Mouse (Mus musculus): ENCODE data around the gene Psg19. TPM values are rescaled to one million over a fixed set of nuclear protein-coding genes. Genes with fewer than 3 reads are reported as not detected.

Psg19 gene
- total and polyA plus RNA-seq, 3 experiments = not detected

GRCm38 (mm10) chr7:18828592-18828991 lies 30.3 kb upstream of the Psg19 start:
- H3K4me2 ChIP-seq (ENCODE audit: insufficient read depth, low read depth, poor library complexity, severe bottlenecking) = no peak overlapping the region
- H3K27ac ChIP-seq (ENCODE audit: insufficient read depth, low read depth) = no peak overlapping the region
- in situ Hi-C loops (cut with MboI; ENCODE audit: low pct_ligation_motif_present, low pct_unique_long_range_greater_than_20kb, low sequenced_read_pairs) (no loop called here), dilution Hi-C loops (cut with MboI; ENCODE audit: extremely low pct_ligation_motif_present, extremely low pct_unique_long_range_greater_than_20kb, low sequenced_read_pairs) (no loop called here)
- H3K4me1 ChIP-seq (ENCODE audit: control insufficient read depth in 1 of 2, insufficient read depth in 2 of 2) = no peaks in the 10 kb centered on the region
- DNase-seq (ENCODE audit: extremely low read depth) = peak; percentile 14
- no peak overlapping the region for H3K4me3 ChIP-seq (replicated peaks in 1 of 3; ENCODE audit: low read depth in 2 of 3, low read length in 2 of 3, poor library complexity in 1 of 3)
- H3K36me3 ChIP-seq (replicated peaks in 1 of 2; ENCODE audit: control insufficient read depth in 1 of 2, insufficient read depth in 1 of 2, low read length in 1 of 2) = no peaks in the 10 kb centered on the region
- H3K27me3 ChIP-seq (replicated peaks) = peaks cover 49% of the 10 kb centered on the region
- no peaks in the 10 kb centered on the region for H3K79me2 ChIP-seq (replicated peaks; ENCODE audit: control insufficient read depth, extremely low read depth, insufficient read depth, poor library complexity, severe bottlenecking)
- TF ChIP-seq ZKSCAN1 (IDR thresholded peaks at IDR 0.05; ENCODE audit: borderline replicate concordance, low read depth, low read length) = no peak
- TF ChIP-seq CTCF (conservative IDR thresholded peaks at IDR 0.05 in 1 of 2, IDR thresholded peaks at IDR 0.05 in 1 of 2; ENCODE audit: low read depth in 2 of 2, low read length in 2 of 2) = peak; percentile 18 to 49; a peak in 2 of 4 replicates
- peak; percentile 47; the same call in 1 of the 2 replicates for TF ChIP-seq ELF1 (IDR thresholded peaks at IDR 0.05; ENCODE audit: low read depth, low read length)
- H3K9me3 ChIP-seq (replicated peaks; ENCODE audit: low read length) = no peaks in the 10 kb centered on the region
- H3K9ac ChIP-seq (ENCODE audit: insufficient read depth, low read depth) = no peak overlapping the region

GRCm38 (mm10) chr7:18827792-18828546 lies 29.6 kb upstream of the Psg19 start:
- Histone ChIP-seq H3K4me3 (replicated peaks in 1 of 3; ENCODE audit: low read depth in 2 of 3, low read length in 2 of 3, poor library complexity in 1 of 3) (no peak overlapping the region), H3K4me1 (ENCODE audit: control insufficient read depth in 1 of 2, insufficient read depth in 2 of 2) (no peaks in the 10 kb centered on the region), H3K27me3 (replicated peaks) (peaks cover 51% of the 10 kb centered on the region), H3K79me2 (replicated peaks; ENCODE audit: control insufficient read depth, extremely low read depth, insufficient read depth, poor library complexity, severe bottlenecking) (no peaks in the 10 kb centered on the region), H3K9me3 (replicated peaks; ENCODE audit: low read length) (no peaks in the 10 kb centered on the region), H3K27ac (ENCODE audit: insufficient read depth, low read depth) (no peak overlapping the region), H3K4me2 (ENCODE audit: insufficient read depth, low read depth, poor library complexity, severe bottlenecking) (no peak overlapping the region), H3K36me3 (replicated peaks in 1 of 2; ENCODE audit: control insufficient read depth in 1 of 2, insufficient read depth in 1 of 2, low read length in 1 of 2) (no peaks in the 10 kb centered on the region), H3K9ac (ENCODE audit: insufficient read depth, low read depth) (no peak overlapping the region)
- dilution Hi-C loops (cut with MboI; ENCODE audit: extremely low pct_ligation_motif_present, extremely low pct_unique_long_range_greater_than_20kb, low sequenced_read_pairs) = no loop called here
- no peak for DNase-seq (ENCODE audit: extremely low read depth)
- in situ Hi-C loops (cut with MboI; ENCODE audit: low pct_ligation_motif_present, low pct_unique_long_range_greater_than_20kb, low sequenced_read_pairs) = no loop called here
- TF ChIP-seq BHLHE40 (IDR thresholded peaks at IDR 0.05; ENCODE audit: low read depth, low read length) (no peak), ZNF384 (IDR thresholded peaks at IDR 0.05; ENCODE audit: low read depth, low read length) (no peak), TBP (conservative IDR thresholded peaks at IDR 0.05; ENCODE audit: low read depth, low read length) (no peak), UBTF (IDR thresholded peaks at IDR 0.05; ENCODE audit: low read depth, low read length) (no peak)

- Histone ChIP-seq H3K4me3 (replicated peaks in 1 of 3; ENCODE audit: low read depth in 2 of 3, low read length in 2 of 3, poor library complexity in 1 of 3) (no peak within 1 kb of the TSS), H3K4me2 (ENCODE audit: insufficient read depth, low read depth, poor library complexity, severe bottlenecking) (no peak within 1 kb of the TSS), H3K27ac (ENCODE audit: insufficient read depth, low read depth) (no peak within 1 kb of the TSS), H3K4me1 (ENCODE audit: control insufficient read depth in 1 of 2, insufficient read depth in 2 of 2) (no peaks in the 10 kb centered on the region; a peak in 1 of 4 replicates), H3K27me3 (replicated peaks) (peaks cover 54% of the 10 kb centered on the region), H3K79me2 (replicated peaks; ENCODE audit: control insufficient read depth, extremely low read depth, insufficient read depth, poor library complexity, severe bottlenecking) (no peaks in the 10 kb centered on the region), H3K9ac (ENCODE audit: insufficient read depth, low read depth) (no peak within 1 kb of the TSS), H3K9me3 (replicated peaks; ENCODE audit: low read length) (no peaks in the 10 kb centered on the region), H3K36me3 (replicated peaks in 1 of 2; ENCODE audit: control insufficient read depth in 1 of 2, insufficient read depth in 1 of 2, low read length in 1 of 2) (no peaks in the 10 kb centered on the region)
- in situ Hi-C loops (cut with MboI; ENCODE audit: low pct_ligation_motif_present, low pct_unique_long_range_greater_than_20kb, low sequenced_read_pairs) = no loop called here
- dilution Hi-C loops (cut with MboI; ENCODE audit: extremely low pct_ligation_motif_present, extremely low pct_unique_long_range_greater_than_20kb, low sequenced_read_pairs) = no loop called here
- DNase-seq (ENCODE audit: extremely low read depth) = no peak
- TF ChIP-seq MYC (IDR thresholded peaks at IDR 0.05; ENCODE audit: low read depth, low read length) (no peak), MAX (IDR thresholded peaks at IDR 0.05; ENCODE audit: low read length) (no peak), PAX5 (IDR thresholded peaks at IDR 0.05; ENCODE audit: low read length) (no peak), CTCF (conservative IDR thresholded peaks at IDR 0.05 in 1 of 2, IDR thresholded peaks at IDR 0.05 in 1 of 2; ENCODE audit: low read depth in 2 of 2, low read length in 2 of 2) (no peak)
Measured at GRCm38 (mm10) chr7:18821507-18821906, 23.2 kb upstream of the Psg19 start, which contains the start of gene Psg17. Gene Psg17, minus strand, starts transcription at chr7:18821607.

Data from CH12.LX (cell line).